Mouse (Mus musculus) MEL-GATA-1-ER (cell line): ENCODE measurements around the gene Ptgis.
A peak's percentile ranks its signal among the peaks of the same experiment; 100 is the strongest.

Experiments used
- DNase-seq: peaks from one replicate; pipeline ENCODE4 v3.0.0-alpha.2; 2012; ENCODE audit warnings: low read depth; ENCODE audit errors: extremely low read depth

Gene Ptgis

DNA sequence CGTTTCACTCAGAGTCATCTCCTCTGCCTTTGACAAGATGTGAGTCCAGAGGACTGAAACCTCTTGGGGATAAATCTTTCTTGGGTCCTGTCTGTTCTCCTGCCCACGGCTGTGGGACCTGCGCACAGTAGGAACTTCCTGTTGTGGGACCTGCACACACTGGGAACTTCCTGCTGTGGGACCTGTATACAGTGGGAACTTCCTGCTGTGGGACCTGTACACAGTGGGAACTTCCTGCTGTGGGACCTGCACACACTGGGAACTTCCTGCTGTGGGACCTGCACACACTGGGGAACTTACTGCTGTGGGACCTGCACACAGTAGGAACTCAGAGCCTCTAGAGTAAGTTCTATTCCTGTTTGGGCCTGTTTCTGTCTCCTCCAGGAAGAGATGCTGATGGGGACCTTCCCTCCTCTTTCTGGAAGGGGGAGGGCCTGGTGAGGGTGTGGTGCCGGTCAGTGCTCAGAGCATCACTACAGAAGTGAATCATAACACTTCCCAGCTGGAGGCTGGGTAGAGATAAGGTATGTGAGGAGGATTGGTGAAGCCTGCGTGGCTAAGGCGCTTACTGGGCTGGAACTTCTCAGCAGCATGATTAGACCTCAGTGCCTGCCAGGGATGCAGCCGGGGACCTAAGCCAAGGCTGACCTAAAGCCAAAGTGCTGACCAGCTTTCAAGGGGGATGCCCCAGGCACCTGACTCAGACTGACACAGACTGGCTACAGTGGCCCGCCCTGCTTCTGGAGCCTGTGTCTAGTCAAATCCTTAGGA lies 22.8 kb upstream of the Ptgis start:
- DNase-seq: no peak

DNA sequence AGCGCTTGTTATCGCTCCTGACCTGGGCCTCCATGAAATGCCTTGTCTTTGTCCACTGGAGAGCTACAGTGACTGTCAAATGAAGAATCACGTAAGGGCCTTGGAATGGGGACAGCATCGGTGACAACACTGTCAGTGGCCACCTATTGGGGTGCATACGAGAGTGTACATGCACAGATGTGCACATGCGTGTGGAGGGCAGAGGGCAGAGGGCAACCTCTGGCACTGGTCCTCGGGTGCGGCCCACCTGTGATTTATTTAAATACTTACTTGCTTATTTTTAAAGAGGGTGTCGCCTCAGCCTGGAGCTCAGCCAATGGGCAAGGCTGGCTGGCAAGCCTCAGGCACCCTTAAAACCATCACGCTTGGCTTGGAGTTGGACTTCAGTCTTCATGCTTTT lies 22.0 kb upstream of the Ptgis start:
- no peak for DNase-seq

DNA sequence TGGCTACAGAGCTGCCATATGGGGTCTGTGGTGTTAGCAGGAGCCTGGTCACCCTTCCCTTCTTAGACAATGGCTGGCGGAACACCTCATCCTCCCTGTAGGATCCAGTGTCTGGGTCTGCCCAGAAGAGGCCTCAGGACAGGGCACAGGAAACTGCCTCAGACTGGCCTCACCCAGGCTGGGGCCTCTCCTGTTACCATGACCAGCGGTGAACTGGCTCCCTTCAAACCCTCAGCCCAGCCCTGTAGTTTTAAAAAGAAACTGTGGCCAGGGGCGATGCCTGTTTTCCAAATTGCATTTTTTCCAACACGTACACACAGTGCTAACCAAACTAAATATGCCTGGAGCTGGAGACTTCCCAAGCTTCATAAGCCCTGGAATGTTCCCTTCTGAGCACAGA lies 20.7 kb upstream of the Ptgis start:
- no peak for DNase-seq

DNA sequence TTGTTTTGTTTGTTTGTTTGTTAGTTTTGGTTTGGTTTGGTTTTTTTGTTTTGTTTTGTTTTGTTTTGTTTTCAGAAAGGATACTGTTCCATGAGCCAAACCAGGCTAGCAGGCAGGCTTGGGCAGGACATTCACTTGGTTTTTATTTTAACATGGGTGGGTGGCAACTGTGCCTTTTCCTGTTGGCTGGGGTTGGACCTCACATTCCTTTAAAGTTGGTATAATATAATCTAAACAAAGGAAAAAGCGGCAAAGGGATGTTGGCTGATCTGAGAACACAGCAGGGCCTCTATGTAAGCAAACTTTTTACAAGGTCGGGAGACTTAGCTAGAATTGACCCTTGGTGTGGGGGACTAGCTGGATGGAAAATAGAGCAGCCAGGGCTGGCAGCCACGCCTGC lies 17.4 kb upstream of the Ptgis start:
- DNase-seq: no peak

DNA sequence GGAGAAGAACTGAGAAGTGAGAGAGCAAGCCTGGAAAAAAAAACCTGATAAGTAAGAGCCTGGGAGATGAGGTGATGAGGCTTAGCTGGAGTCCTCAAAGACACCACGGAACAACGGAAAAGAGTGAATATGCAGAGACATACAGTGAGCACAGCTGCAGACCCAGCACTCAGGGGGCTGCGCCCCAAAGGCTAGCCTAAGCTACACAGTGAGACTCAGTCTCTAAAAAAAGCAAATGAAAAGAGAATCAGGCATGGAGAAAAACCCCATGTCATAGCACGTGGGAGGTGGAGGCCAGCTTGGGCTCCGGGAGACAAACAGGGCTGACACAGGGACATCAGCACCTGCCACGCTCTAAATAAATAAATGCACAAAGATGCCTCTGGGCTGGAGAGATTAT lies 14.4 kb upstream of the Ptgis start:
- DNase-seq: no peak

DNA sequence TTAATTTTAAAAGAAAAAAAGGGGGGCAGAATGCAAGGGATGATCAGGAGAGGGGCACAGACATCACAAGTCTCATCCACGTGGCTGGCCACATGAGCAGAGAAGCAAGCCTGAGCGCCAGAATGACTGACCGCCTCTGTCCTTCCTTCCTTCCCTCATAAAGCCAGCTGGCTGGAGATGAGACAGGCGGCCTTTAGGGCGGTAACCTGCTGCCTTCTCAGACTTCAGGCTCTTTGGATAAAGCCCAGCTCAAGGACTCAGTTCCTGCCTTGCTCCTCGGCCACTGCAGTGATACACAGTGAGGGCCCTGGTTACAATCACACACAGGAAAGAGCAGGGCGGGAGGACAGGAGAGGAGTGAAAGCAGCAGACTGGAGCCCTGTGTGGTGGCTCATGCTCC lies 13.8 kb upstream of the Ptgis start:
- DNase-seq: no peak

DNA sequence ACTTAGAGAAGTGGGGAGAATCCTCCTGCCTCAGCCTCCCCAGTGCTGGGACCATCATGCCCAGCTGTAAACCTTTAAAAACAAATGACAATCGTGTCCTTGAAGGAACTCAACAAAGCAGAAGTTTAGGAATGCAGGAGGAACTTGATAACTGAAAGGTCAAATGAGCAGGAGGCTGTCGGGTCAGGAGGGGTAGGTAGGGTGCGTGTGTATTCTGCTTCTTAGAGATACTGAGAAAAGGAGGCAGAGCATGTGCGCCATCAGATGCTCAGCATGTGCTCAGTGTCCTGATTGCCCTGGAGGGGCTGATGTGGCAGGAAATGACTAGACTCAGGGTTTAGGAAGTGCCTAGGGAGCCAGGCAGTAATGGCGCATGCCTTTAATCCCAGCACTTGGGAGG lies 13.1 kb upstream of the Ptgis start:
- peak; percentile 48 for DNase-seq

DNA sequence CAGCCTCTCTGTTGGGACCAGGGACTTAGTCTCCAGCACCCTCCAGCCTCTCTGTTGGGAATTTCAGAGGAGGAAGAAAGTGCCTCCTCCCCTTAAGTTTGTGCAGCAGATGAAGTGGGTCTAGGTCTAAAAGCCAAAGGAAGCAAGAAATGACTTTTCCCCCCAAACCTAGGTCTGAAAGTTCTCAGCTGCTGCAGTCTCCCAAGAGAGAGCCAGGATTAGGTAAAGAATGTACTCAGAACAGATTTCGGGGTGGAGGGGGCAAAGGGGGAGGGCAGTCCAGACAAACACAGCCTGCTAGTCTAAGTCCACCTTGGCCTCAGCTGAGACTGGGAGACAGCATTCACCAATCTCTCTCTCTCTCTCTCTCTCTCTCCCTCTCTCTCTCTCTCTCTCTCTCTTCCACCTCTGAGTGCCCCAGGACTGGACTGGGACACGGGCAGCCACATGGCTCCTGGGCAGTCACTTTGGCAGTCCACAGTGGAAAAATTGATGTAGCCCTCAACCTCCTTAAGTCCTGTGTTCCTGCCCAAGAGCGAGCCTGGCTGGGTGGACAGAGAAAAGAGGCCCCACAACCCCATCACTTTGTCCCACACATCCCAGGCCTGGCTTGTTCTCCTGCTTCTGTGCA lies 11.8 kb upstream of the Ptgis start:
- no peak for DNase-seq

DNA sequence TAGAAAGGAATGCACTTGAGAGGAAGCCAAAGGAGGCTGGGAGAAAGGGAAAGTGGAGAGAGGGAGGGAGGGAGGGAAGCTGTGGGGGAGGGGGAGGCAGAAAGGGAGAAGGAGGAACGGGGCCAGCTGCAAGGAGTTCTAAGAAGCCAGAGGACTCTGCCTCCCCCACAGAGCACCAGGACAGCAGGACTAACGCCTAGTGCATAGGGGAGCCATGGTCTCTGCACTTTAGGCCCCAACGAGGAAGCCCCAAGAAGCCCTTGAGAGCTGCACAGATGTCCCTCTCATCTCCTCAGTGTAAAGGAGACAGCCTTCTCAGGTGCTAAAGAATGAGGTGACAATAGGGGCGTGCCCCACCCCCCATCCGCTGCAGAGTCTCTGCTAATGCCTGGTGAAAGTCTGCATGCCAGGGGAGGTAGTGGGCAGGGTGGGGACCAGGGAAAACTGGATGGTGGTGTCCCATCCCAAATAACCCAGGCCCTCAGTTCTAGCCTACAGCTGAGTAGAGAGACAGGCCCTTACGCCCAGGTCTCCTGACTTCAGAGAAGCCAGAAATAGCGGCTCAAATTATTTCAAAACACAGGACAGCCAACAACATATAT lies 10.4 kb upstream of the Ptgis start:
- DNase-seq: no peak

DNA sequence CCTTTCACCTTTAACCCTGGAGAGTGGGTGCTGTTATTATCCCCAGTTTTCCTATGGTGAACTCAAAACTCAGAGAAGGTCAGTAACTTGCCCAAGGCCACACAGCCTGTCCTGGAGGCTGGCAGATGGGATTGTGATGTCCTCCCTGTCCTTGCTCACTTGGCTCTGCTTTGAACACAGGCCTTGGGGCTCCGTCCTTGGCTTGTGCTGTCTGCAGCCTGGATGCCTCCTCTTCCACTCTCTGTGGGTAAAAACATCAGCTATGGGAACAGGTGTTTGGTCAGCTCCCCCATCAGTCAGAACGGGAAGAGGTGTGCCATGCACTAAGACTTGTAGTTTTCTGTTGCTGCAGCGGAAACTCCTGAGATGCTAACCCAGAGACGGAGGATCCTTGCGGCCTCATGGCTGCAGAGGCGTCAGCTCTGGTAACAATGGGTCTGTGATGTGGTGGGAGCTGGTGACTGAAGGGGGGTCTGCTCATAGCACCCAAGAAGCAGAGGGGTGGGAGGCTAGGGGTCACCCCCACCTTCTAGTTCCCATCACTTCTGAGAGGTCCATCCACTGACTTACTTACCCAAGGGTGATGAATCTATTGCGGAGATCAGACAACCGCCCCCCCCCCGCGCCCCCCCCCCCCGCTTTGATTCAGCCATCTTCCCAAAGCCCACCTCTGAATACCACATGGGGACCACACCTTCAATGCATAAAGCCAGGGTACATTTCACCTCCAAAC lies 9.8 kb upstream of the Ptgis start:
- DNase-seq: no peak

DNA sequence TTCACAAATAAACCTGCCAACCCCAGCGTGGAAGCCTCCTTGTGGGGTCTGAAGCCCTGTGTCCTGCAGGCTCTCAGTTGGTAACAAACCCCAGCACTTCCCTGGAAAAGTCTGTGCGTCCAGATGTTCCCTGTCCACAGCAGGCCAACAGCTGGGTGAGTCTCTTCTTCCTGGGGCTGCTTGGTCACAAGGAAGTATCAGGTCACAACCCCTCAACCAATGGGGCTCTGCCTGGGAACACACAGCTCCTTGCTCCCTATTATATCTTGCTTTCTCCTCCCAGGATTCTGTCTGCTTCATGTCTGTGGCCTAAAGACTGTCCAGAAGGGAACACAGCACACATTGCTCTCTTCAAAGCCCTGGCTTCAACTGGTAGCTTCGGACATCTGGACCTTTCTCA lies 9.2 kb upstream of the Ptgis start:
- no peak for DNase-seq

DNA sequence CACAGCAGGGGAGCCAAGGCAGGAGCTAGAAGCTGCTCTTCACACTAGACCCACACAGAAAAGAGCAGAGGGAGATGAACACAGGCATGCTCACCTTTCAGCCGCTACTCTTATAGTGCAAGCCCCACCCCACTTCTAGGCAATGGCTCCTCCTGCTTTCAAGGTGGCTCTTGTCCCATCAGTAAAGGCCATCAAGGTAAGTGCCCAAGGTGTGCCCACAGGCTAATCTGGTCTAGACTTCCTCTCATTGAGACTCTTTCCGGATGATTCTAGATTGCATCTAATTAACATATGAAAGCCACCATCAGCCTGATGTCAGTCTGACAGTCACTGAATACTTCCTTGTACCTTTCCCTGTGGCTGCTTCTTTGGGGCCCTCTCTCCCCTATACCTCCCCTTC lies 7.4 kb upstream of the Ptgis start:
- no peak for DNase-seq

DNA sequence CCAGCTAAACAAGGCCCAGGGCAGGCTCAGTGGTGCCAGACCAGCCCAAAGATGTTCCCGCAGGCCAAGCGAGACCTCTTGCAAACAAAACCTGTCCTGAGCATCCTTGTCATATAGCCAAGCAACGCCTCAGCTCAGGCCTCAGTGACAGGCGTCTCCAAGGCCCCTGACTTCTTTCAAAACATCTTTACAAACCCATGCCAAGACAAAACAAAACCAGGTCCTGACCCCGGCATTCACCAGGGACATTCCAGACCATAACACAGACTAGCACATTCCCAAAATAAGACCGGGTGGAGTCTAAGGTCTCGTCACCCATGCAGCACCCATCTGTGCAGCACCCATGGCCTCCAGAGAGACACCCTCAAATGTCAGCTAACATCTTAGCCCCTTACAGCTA lies 6.3 kb upstream of the Ptgis start:
- no peak for DNase-seq

DNA sequence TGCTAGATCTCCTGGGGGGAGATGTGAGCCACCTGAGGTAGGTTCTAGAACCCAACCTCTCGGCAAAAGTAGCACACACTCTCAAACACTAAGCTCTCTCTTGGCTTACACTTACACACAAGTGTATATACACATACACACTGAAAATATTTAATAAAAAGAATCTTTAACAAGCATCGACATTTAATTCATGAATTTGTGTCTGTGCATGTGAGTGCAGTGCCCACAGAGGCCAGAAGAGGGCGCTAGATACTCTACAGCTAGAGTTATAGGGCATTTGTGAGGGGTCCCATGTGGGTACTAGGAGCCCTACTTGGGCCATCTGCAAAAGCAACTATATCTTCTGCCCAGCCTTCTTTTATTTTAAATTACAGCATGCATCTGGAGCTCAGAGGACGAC lies 4.5 kb upstream of the Ptgis start:
- no peak for DNase-seq

DNA sequence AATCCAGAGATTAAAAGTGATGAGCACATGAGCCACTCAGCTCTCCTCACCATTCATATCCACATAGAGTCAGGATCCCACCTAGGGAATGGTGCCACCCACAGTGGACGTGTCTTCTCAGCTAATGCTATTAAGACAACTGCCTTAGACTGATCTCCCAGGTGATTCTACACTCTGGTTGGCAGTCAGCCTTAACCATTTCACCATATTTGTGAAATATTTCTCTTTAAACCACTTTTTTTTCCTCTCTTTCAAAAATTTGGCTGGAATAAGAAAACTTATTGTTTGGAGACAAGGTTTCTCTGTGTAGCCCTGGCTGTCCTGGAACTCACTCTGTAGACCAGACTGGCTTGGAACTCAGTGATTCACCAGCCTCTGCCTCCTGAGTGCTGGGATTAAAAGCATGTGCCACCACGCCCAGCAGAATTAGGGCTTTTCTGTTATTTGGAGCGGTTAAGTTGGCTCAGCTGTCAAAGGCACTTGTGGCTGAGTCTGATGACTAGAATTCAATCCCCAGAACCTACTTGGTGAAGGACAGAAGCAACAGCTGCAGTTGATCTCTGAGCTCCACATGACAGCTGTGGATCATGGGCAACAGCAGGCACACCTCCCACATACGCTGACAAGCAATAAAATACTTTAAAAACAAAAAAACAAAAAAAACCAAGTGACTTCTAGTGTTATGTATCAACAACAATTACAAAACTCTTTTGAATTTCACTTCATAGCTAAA lies 3.6 kb upstream of the Ptgis start:
- no peak for DNase-seq

DNA sequence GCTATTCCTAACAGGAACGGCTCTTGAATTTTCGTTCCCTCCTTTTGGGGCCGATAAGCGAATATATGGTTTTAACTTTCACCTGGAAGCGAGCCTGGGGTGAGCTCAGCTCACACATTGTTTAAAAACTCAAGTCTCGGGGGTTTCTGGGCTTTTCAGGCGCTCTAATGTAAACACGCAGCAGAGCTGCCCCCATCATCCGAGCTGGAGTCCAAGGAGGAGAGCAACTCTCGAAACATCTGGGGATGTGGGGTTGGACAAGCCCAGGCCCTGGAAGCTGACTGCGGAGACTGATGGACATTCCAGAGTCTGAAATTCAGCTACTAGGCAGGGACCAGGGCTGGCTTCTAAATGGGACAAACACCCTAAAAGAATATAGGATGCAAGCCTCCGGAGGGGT lies 1.1 kb downstream of the Ptgis start:
- no peak for DNase-seq

DNA sequence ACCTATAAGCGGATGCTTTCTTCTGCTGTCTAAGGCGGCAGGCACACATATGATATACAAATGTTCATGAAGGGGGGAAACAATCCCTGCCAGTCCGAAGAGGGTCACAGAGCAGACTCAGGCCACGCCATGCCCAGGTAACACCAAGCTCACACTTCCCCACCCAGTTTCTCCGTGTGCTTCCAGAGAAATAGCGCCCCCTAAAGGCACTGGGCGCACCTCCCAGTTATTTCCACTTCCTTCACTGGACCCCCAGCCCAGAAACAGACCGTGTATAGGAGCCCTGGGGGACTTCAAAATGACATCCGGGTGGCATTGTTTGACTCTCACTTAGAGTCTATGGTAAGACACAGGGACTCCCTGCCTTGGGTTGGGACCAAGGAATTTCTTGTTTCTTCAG lies 3.2 kb downstream of the Ptgis start:
- no peak for DNase-seq

DNA sequence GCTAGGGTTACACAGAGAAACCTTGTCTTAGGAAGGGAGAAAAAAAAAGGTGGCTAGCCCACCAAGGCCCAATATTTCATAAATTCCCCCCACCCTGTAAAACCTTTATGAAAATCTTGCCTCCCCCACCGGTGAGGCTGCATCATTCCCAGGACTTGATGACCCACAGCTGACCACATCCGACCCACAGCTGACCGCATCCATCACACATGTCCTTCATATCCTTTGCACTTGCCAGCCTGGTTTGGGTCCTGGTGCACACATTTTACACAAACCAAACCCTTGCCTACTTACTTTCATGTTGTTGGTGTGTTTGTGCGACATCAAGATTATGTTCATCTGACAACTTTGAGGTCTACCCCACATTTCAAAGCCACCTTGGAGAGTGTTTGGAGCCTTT lies 4.2 kb downstream of the Ptgis start:
- DNase-seq: no peak

DNA sequence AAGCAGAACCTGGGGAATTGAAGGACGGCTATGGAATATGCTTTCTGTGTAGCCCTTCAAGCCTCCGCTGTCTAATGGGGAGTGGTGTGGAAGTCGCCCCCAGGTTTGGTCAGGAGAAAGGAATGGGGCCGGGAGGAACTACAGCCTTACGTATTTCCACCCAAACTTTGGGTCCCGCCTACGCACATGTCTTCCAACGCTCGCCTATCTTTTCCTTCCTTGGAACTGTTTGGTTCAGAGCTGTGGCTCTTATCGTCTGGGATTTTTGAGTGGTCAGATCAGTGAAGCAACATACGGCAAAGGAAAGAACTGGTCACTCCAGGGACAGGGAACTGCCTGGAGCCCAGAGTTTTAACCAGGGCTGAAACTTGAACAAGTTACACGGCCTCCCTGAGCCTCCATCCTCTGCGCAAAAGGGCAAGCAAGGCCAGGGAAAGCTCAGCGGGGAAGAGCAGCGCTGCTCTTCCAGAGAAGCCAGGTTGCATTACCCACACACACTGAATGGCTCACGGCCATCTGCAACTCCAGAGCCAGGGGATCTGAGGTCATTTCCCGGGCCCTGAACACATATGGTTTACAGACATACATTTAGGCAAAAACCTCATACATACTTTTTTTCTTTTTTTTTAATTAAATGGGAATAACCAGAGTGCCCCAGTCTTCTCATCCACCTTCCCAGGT lies 4.9 kb downstream of the Ptgis start:
- DNase-seq: no peak

DNA sequence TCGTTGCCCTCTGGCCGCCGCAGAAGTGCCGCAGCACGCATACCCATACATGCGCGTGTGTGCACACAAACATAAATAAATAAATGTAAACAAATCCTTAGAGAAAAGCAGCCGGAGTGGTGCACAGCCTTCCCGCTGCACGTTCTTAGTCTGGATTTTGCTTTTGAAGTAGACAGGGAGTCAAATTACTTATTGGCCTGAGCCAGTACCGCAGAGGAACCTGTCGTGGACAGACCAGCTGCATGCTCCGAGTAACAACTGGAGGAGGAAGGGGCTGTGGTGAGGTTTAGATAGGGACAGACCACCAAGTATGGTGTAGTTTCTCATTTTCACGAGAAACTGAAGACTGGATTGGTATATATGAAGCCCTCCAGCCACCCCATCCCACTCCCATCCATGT lies 6.6 kb downstream of the Ptgis start:
- DNase-seq: no peak

DNA sequence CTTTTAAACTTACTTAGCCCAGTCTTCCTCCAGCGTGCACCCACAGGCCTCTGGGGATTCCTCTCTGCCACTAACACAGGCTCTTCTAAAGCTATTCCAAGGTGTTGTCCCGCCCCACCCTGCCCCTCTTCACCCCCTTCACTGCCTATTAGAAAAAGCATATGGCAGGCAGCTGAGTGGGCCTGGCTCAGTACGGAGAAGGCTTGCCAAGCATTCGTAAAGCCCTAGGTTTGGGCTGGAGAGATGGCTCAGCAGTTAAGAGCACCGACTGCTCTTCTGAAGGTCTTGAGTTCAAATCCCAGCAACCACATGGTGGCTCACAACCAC lies 7.4 kb downstream of the Ptgis start:
- no peak for DNase-seq
